In the genomic region with DNA sequence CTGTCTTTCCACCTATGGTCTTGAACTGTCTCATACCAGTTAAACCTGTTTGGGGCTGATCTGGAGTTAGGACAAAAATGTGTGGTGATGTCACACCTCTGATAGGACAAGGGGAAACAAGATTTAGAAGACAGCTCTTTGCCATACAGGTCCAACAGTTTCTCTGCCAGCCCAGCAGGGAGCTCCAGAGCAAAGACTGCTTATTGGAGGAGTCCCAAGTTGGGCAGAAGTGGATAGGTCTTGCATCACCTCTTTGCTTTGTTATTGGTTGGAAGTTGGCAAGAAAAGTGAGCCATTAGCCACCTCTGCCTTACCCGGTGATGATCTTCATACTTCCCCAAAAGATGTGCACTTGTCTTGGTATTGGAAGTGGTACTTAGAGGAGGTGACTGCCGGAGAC, we compare ENCODE assay signal across 21 mouse cellular contexts. TPM values are rescaled to one million over a fixed set of nuclear protein-coding genes. Genes with fewer than 3 reads are reported as not detected.
DNase-seq lines count a peak whose midpoint lies in the region; ATAC-seq and TF ChIP-seq lines count a peak whose summit lies in the region.
"Had no signal": no experiment of that assay in that cellular context is flagged by ENCODE, and none has a peak within 500 bp of the region (broad histone marks: within the 10 kb centered on the region; RNA-seq: fewer than 3 reads in every experiment).

No protein-coding gene starts in this region.

- H3K27me3 ChIP-seq in kidney, embryonic 15.5 days = no peaks in the 10 kb centered on the region
- H3K27me3 ChIP-seq in midbrain, embryonic 16.5 days (ENCODE audit: control insufficient read depth, insufficient read depth, low read depth, low read length) = no peaks in the 10 kb centered on the region
- H3K27me3 ChIP-seq in midbrain, postnatal 0 days (ENCODE audit: insufficient read depth, low read length) = no peaks in the 10 kb centered on the region
- H3K27me3 ChIP-seq: forebrain, embryonic 12.5 days; hindbrain, embryonic 12.5 days; intestine, embryonic 15.5 days had no signal

- H3K4me2 ChIP-seq in kidney, embryonic 15.5 days = no peak overlapping the region
- no peak overlapping the region for H3K4me2 ChIP-seq in midbrain, embryonic 16.5 days (ENCODE audit: low read length)
- H3K4me2 ChIP-seq in midbrain, postnatal 0 days (ENCODE audit: low read depth, low read length, poor library complexity, severe bottlenecking) = no peak overlapping the region
- H3K4me2 ChIP-seq: forebrain, embryonic 12.5 days; hindbrain, embryonic 12.5 days; intestine, embryonic 15.5 days had no signal

- H3K9me3 ChIP-seq in kidney, embryonic 15.5 days (replicated peaks) = no peaks in the 10 kb centered on the region
- no peaks in the 10 kb centered on the region for H3K9me3 ChIP-seq in midbrain, embryonic 16.5 days (replicated peaks; ENCODE audit: control insufficient read depth, low read length, poor library complexity, severe bottlenecking)
- no peaks in the 10 kb centered on the region for H3K9me3 ChIP-seq in midbrain, postnatal 0 days (ENCODE audit: low read length)
- H3K9me3 ChIP-seq: forebrain, embryonic 12.5 days; G1E; heart, embryonic 10.5 days; hindbrain, embryonic 12.5 days; intestine, embryonic 15.5 days had no signal

- H3K27ac ChIP-seq in kidney, embryonic 15.5 days = no peak overlapping the region
- H3K27ac ChIP-seq in midbrain, embryonic 16.5 days (ENCODE audit: low read length) = no peak overlapping the region
- H3K27ac ChIP-seq in midbrain, postnatal 0 days (ENCODE audit: low read depth, low read length) = no peak overlapping the region
- H3K27ac ChIP-seq: forebrain, embryonic 12.5 days; heart, embryonic 10.5 days; hindbrain, embryonic 12.5 days; intestine, embryonic 15.5 days had no signal

- WGBS in kidney, embryonic 15.5 days = 100% methylated on average over 2 of the region's 2 CpGs
- WGBS in midbrain, embryonic 16.5 days = 93% methylated on average over 2 of the region's 2 CpGs
- WGBS in midbrain, postnatal 0 days = 94% methylated on average over 2 of the region's 2 CpGs

- DNase-seq in adrenal gland, postnatal 10 days = peak; percentile 36
- no peak for DNase-seq in adrenal gland, postnatal 25 days
- no peak for DNase-seq in kidney, postnatal 10 days
- no peak for DNase-seq in midbrain, postnatal 0 days (ENCODE audit: low spot score)
- DNase-seq in right cerebral cortex, postnatal 10 days (ENCODE audit: low spot score in 2 of 2) = no peak
- DNase-seq: B cell, adult 2 months; cerebellum, adult 11-12 months; cerebellum, postnatal 10 days; gastrocnemius, postnatal 10 days; heart, adult 18-20 months; heart, postnatal 10 days; heart, postnatal 4 days had no signal

- peaks cover 19% of the 10 kb centered on the region for H3K36me3 ChIP-seq in kidney, embryonic 15.5 days
- H3K36me3 ChIP-seq in midbrain, embryonic 16.5 days (ENCODE audit: control insufficient read depth, insufficient read depth, low read length) = no peaks in the 10 kb centered on the region
- 0 out of 2 replicates have a peak, but pooled peaks cover under 1% of the 10 kb centered on the region for H3K36me3 ChIP-seq in midbrain, postnatal 0 days (ENCODE audit: insufficient read depth, low read length)
- H3K36me3 ChIP-seq: G1E had no signal

- H3K9ac ChIP-seq in kidney, embryonic 15.5 days = no peak overlapping the region
- no peak overlapping the region for H3K9ac ChIP-seq in midbrain, embryonic 16.5 days (ENCODE audit: low read depth, low read length)
- H3K9ac ChIP-seq in midbrain, postnatal 0 days (replicated peaks; ENCODE audit: low read length, poor library complexity, severe bottlenecking) = no peak overlapping the region
- H3K9ac ChIP-seq: forebrain, embryonic 12.5 days; hindbrain, embryonic 12.5 days; intestine, embryonic 15.5 days had no signal

- no peak for TF ChIP-seq CTCF in midbrain, postnatal 0 days (IDR thresholded peaks at IDR 0.05)

- 0 out of 2 replicates have a peak, but pooled peaks cover 3% of the 10 kb centered on the region for H3K4me1 ChIP-seq in kidney, embryonic 15.5 days
- no peaks in the 10 kb centered on the region for H3K4me1 ChIP-seq in midbrain, embryonic 16.5 days (ENCODE audit: control insufficient read depth, insufficient read depth, low read length)
- no peaks in the 10 kb centered on the region for H3K4me1 ChIP-seq in midbrain, postnatal 0 days (ENCODE audit: insufficient read depth, low read length)
- H3K4me1 ChIP-seq: forebrain, embryonic 12.5 days; hindbrain, embryonic 12.5 days; intestine, embryonic 15.5 days had no signal

- H3K4me3 ChIP-seq in kidney, embryonic 15.5 days (replicated peaks) = no peak overlapping the region
- no peak overlapping the region for H3K4me3 ChIP-seq in midbrain, embryonic 16.5 days (ENCODE audit: low read depth, low read length)
- no peak overlapping the region for H3K4me3 ChIP-seq in midbrain, postnatal 0 days (ENCODE audit: low read depth, low read length)
- H3K4me3 ChIP-seq: forebrain, embryonic 12.5 days; heart, embryonic 10.5 days; hindbrain, embryonic 12.5 days; intestine, embryonic 15.5 days had no signal

- ATAC-seq in kidney, embryonic 15.5 days (replicated peaks; ENCODE audit: low FRiP score) = peak; percentile 22; the same call in 1 of the 2 replicates
- ATAC-seq in midbrain, embryonic 16.5 days = peak; percentile 37; the same call in 1 of the 2 replicates
- ATAC-seq in midbrain, postnatal 0 days (ENCODE audit: low FRiP score) = no peak
- ATAC-seq: CD4-positive, CD25-positive, alpha-beta regulatory T cell, adult 4 months; forebrain, embryonic 16.5 days; intestine, embryonic 15.5 days had no signal

RNA-seq across cellular contexts. Expression of a gene that starts 9.0 kb away (rescaled TPM):
- 1 to 10 TPM; 5.1 to 6.9 TPM for total RNA-seq in adrenal gland, postnatal 10 days (2021)
- total RNA-seq in adrenal gland, postnatal 25 days (2021) = 2.6 and 4.5 TPM in 2 replicates
- polyA plus RNA-seq in kidney, embryonic 15.5 days (2015; fragmentation: Nextera tagmentation; extraction: Ambion mirVana) = 12.6 and 12.8 TPM in 2 replicates
- 10.8 and 11.7 TPM in 2 replicates for polyA plus RNA-seq in midbrain, embryonic 16.5 days (2015; fragmentation: Nextera tagmentation; extraction: Ambion mirVana)
- 5.8 and 5.9 TPM in 2 replicates for total RNA-seq in midbrain, postnatal 0 days (2014; rRNA removed)
- polyA plus RNA-seq in midbrain, postnatal 0 days (2015; fragmentation: Nextera tagmentation; extraction: Ambion mirVana) = 10.1 and 10.4 TPM in 2 replicates
- total RNA-seq: G1E had no signal
- polyA plus RNA-seq: CD4-positive, CD25-positive, alpha-beta regulatory T cell, adult 4 months; G1E had no signal
